Mouse (Mus musculus) layer of hippocampus, postnatal 25 days (tissue): ENCODE measurements around the gene Trmt10c. TPM values are rescaled to one million over a fixed set of nuclear protein-coding genes. Genes with fewer than 3 reads are reported as not detected.
"Not testable (repeated sequence)": the region's sequence is repeated elsewhere in the genome, so short reads cannot be mapped to it uniquely, and the experiment has no call there.

Source experiments
- DNase-seq, 2 experiments: peaks; one replicate each; pipeline ENCODE4 v3.0.0; 2022; ENCODE audit warnings: mixed read lengths in 2 of 2, low spot score in 1 of 2; ENCODE audit errors: extremely low spot score in 1 of 2
- total RNA-seq, 2 experiments: library from RNA; stranded (reverse); gene quantifications; 2 replicates each; pipeline ENCODE4 v1.2.3; 2021

Gene Trmt10c
- 10 to 100 TPM in 1 of 2 experiments, 1 to 10 TPM in 1; 10.0 to 10.3 TPM for total RNA-seq

- peak; percentile 93 to 94 for DNase-seq
Measured at GRCm38 (mm10) chr16:56037138-56038010, at the start of gene Trmt10c. TSS of gene Trmt10c (minus strand) at chr16:56037819.

- DNase-seq = no peak
Measured at GRCm38 (mm10) chr16:56086336-56086735, 48.7 kb upstream of the Trmt10c start.

- no peak for DNase-seq
Measured at GRCm38 (mm10) chr16:56081691-56082090, 44.1 kb upstream of the Trmt10c start.

GRCm38 (mm10) chr16:56079419-56079818 lies 41.8 kb upstream of the Trmt10c start:
- DNase-seq = no peak

GRCm38 (mm10) chr16:56076121-56076869 lies 38.7 kb upstream of the Trmt10c start:
- no peak for DNase-seq

- peak; percentile 70 to 80 for DNase-seq
Measured at GRCm38 (mm10) chr16:56075222-56076111, 37.8 kb upstream of the Trmt10c start.

GRCm38 (mm10) chr16:56074565-56074964 lies 36.9 kb upstream of the Trmt10c start:
- no peak for DNase-seq

- DNase-seq = no peak
Measured at GRCm38 (mm10) chr16:56074122-56074521, 36.5 kb upstream of the Trmt10c start.

GRCm38 (mm10) chr16:56073150-56073549 lies 35.5 kb upstream of the Trmt10c start:
- DNase-seq = not testable (repeated sequence)

GRCm38 (mm10) chr16:56072533-56072932 lies 34.9 kb upstream of the Trmt10c start:
- no peak for DNase-seq

GRCm38 (mm10) chr16:56071317-56072232 lies 34.0 kb upstream of the Trmt10c start:
- DNase-seq = no peak

GRCm38 (mm10) chr16:56068523-56069070 lies 31.0 kb upstream of the Trmt10c start:
- no peak for DNase-seq

GRCm38 (mm10) chr16:56066113-56066512 lies 28.5 kb upstream of the Trmt10c start:
- no peak for DNase-seq

GRCm38 (mm10) chr16:56064334-56064990 lies 26.8 kb upstream of the Trmt10c start:
- DNase-seq = peak in 1 of 2 experiments; percentile 38

- DNase-seq = no peak
Measured at GRCm38 (mm10) chr16:56062981-56063380, 25.4 kb upstream of the Trmt10c start.

GRCm38 (mm10) chr16:56061995-56062594 lies 24.5 kb upstream of the Trmt10c start:
- no peak for DNase-seq

GRCm38 (mm10) chr16:56058151-56058550 lies 20.5 kb upstream of the Trmt10c start:
- no peak for DNase-seq

GRCm38 (mm10) chr16:56056944-56057590 lies 19.4 kb upstream of the Trmt10c start:
- no peak for DNase-seq
